Mouse (Mus musculus): ENCODE measurements around the gene Bbs12. TPM values are rescaled to one million over a fixed set of nuclear protein-coding genes. Genes with fewer than 3 reads are reported as not detected.

Bbs12 gene
- polyA plus RNA-seq, 1 experiment from 2014 or later, result 6.1 TPM

DNA sequence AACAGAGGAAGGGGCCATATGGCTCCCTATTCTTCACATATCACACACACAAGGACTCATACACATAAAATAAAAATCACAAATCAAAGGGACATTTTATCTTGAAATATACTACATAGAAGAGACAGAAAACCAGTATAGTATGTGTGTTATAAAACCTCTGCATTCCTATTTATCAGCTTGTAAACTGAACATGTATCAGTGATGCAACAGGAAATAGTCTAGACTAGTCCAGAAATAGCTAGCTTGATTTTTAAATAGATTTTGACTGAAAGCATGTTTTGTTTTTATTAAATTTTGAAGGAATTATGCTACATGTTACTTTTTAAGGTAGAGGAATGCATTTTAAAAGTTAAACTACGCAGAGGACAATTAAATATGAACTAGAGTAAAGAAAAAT is 17.6 kb downstream of the Bbs12 start:
- no peak overlapping the region for H3K4me3 ChIP-seq
- no peak for ATAC-seq
- H3K27me3 ChIP-seq, result no peaks in the 10 kb centered on the region
- 85% methylated on average over 1 of the region's 1 CpGs for WGBS
- no peaks in the 10 kb centered on the region for H3K9me3 ChIP-seq (replicated peaks)
- H3K27ac ChIP-seq, result no peak overlapping the region
- H3K36me3 ChIP-seq (ENCODE audit: poor library complexity, severe bottlenecking), result no peaks in the 10 kb centered on the region
- no peak overlapping the region for H3K4me2 ChIP-seq
- H3K4me1 ChIP-seq, result no peaks in the 10 kb centered on the region
- H3K9ac ChIP-seq, result no peak overlapping the region

DNA sequence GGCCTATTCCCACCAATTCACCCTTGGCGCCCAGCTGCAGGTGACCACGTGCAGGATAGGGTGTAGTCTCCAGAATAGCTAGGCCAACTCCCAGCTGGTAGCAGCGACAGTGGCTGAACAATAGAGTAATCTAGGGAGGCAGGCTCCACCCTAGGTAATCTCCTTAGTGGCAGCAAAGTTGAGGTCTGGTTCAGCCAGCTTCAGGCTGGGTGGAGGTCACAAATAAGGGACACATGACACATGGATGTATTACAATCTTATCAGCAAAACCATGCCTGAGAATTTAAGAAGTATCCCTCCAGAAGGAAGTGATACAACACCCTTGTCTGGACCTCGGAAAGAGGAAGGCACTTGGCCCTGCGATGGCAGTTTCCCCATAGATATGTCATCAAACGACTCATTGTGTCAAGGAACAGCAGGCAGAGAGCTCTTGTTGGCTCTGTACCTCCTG is 19.7 kb downstream of the Bbs12 start:
- Histone ChIP-seq H3K4me1 (no peaks in the 10 kb centered on the region), H3K27me3 (no peaks in the 10 kb centered on the region), H3K9me3 (replicated peaks) (no peaks in the 10 kb centered on the region), H3K4me2 (no peak overlapping the region), H3K4me3 (no peak overlapping the region), H3K36me3 (ENCODE audit: poor library complexity, severe bottlenecking) (no peaks in the 10 kb centered on the region), H3K9ac (no peak overlapping the region), H3K27ac (no peak overlapping the region)
- 70% methylated on average over 6 of the region's 6 CpGs for WGBS
- ATAC-seq, result no peak

- Histone ChIP-seq H3K4me1 (no peaks in the 10 kb centered on the region), H3K9ac (no peak overlapping the region), H3K36me3 (ENCODE audit: poor library complexity, severe bottlenecking) (no peaks in the 10 kb centered on the region), H3K27me3 (no peaks in the 10 kb centered on the region), H3K9me3 (replicated peaks) (no peaks in the 10 kb centered on the region), H3K27ac (no peak overlapping the region), H3K4me2 (no peak overlapping the region), H3K4me3 (no peak overlapping the region)
- WGBS, result 88% methylated on average over 4 of the region's 4 CpGs
- no peak for ATAC-seq
Observed at GRCm38 (mm10) chr3:37334053-37334452, 21.7 kb downstream of the Bbs12 start.

- Histone ChIP-seq H3K27ac (no peak overlapping the region), H3K9me3 (replicated peaks) (no peaks in the 10 kb centered on the region), H3K27me3 (no peaks in the 10 kb centered on the region), H3K9ac (no peak overlapping the region), H3K4me2 (no peak overlapping the region), H3K36me3 (ENCODE audit: poor library complexity, severe bottlenecking) (no peaks in the 10 kb centered on the region), H3K4me3 (no peak overlapping the region), H3K4me1 (no peaks in the 10 kb centered on the region)
- no peak for ATAC-seq
- whole genome bisulfite sequencing, result 62% methylated on average over 5 of the region's 5 CpGs
Observed at GRCm38 (mm10) chr3:37341110-37341509, 28.8 kb downstream of the Bbs12 start.

DNA sequence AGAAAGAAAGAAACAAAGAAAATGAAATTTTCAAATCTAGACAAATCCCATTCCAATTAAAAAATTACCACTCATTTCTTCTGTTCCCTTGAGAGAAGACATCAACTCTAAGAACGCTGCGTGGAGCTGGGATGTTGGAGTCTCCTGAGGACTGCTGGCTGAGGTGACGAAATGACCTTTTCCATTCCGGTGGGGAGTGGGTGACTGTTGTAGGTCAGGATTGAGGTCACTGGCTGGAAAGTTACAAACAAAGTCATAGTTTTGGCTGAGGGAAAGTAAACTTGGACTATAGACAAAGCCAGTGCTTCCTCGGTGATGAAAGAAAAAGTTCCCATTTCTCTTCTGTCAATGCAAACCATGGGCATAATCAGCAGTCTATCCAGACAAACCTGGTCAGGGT is 30.5 kb downstream of the Bbs12 start:
- H3K4me2 ChIP-seq, result no peak overlapping the region
- peaks cover 3% of the 10 kb centered on the region for H3K27me3 ChIP-seq
- WGBS, result 86% methylated on average over 5 of the region's 5 CpGs
- no peak overlapping the region for H3K9ac ChIP-seq
- peaks cover 3% of the 10 kb centered on the region; the same call in 1 of the 2 replicates for H3K4me1 ChIP-seq
- H3K27ac ChIP-seq, result no peak overlapping the region
- no peaks in the 10 kb centered on the region for H3K36me3 ChIP-seq (ENCODE audit: poor library complexity, severe bottlenecking)
- no peak for ATAC-seq
- no peak overlapping the region for H3K4me3 ChIP-seq
- H3K9me3 ChIP-seq (replicated peaks), result no peaks in the 10 kb centered on the region

DNA sequence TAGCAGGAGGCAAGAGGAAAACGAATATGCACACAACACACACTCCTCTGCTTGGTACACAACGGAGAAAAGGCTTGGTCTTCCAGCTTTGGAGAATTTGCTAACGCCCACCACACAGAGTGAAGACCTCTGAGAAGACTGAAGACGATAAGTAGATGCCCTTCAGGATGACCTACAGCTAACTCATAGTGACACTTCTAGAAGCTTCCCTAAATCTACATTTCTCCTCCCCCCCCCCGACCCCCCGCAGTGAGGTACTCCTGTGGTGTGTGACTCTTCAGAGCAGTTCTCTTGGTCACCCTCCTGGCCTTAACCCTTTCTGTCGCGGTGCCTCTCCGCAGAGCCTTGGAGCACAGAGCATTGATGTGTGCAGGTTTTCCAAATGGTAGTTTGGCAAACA is 35.3 kb downstream of the Bbs12 start:
- peaks cover 14% of the 10 kb centered on the region for H3K4me1 ChIP-seq
- H3K9ac ChIP-seq, result peak overlapping the region; percentile 79; the same call in 1 of the 2 replicates
- peak overlapping the region; percentile 100 for H3K4me2 ChIP-seq
- H3K27ac ChIP-seq, result no peak overlapping the region
- no peaks in the 10 kb centered on the region for H3K36me3 ChIP-seq (ENCODE audit: poor library complexity, severe bottlenecking)
- no peaks in the 10 kb centered on the region for H3K9me3 ChIP-seq (replicated peaks)
- WGBS, result 28% methylated on average over 9 of the region's 9 CpGs
- H3K27me3 ChIP-seq, result peaks cover 26% of the 10 kb centered on the region
- peak overlapping the region; percentile 70; the same call in 1 of the 2 replicates for H3K4me3 ChIP-seq
- ATAC-seq, result peak; percentile 39; the same call in 1 of the 2 replicates

- Histone ChIP-seq H3K4me3 (peak within 1 kb of the TSS; percentile 70), H3K4me1 (peaks cover 14% of the 10 kb centered on the region), H3K9ac (peak within 1 kb of the TSS; percentile 79), H3K4me2 (peak within 1 kb of the TSS; percentile 100), H3K36me3 (ENCODE audit: poor library complexity, severe bottlenecking) (no peaks in the 10 kb centered on the region), H3K27me3 (peaks cover 26% of the 10 kb centered on the region), H3K9me3 (replicated peaks) (no peaks in the 10 kb centered on the region), H3K27ac (no peak within 1 kb of the TSS)
- under 1% methylated on average over 71 of the region's 75 CpGs for WGBS
- ATAC-seq, result peak; percentile 83
Observed at GRCm38 (mm10) chr3:37348221-37349165, 36.1 kb downstream of the Bbs12 start, which contains the start of gene Fgf2. Fgf2 (plus strand) TSS chr3:37348346.

DNA sequence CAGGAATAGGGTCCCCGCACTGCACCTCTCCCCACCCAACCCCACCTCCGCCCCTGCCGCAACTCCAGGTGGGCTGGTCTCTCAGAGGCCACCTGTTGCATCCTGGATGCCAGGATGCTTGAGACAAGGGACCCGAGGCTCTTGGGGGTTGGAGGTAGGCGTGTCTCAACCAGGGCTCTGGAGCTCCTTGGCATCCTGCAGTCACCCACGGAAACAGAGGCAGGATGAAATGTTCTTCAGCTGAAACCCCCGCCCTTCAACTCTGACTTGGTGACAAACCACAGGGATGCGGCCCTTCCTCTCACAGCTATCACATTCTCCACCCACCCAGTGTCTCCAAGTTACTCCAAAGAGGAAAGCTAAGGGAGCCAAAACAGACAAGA is 36.8 kb downstream of the Bbs12 start:
- no peaks in the 10 kb centered on the region for H3K36me3 ChIP-seq (ENCODE audit: poor library complexity, severe bottlenecking)
- WGBS, result 9% methylated on average over 8 of the region's 8 CpGs
- peak overlapping the region; percentile 100 for H3K4me2 ChIP-seq
- no peak for ATAC-seq
- no peaks in the 10 kb centered on the region for H3K9me3 ChIP-seq (replicated peaks)
- H3K4me1 ChIP-seq, result peaks cover 14% of the 10 kb centered on the region
- peaks cover 26% of the 10 kb centered on the region for H3K27me3 ChIP-seq
- H3K9ac ChIP-seq, result peak overlapping the region; percentile 79
- peak overlapping the region; percentile 70 for H3K4me3 ChIP-seq
- H3K27ac ChIP-seq, result no peak overlapping the region

DNA sequence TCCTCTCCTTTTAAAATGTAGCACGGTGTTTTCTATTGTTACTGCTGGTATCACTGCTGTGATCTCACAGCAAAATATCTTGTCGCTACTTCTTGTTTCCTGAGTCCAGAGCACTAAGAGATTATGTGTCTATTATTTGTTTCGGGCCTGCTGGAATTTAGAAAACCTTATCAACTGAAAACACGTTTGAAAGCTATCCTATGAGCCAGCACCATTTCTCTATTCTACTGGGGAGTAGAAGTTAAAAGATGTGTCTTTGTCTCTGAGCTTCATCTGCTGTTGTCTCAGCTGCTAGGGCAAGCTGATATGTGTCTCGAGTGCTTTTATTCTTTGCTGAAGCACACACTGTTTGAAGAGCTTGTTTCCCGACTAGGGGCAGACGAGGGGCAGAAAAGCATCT is 38.0 kb downstream of the Bbs12 start:
- H3K4me2 ChIP-seq, result no peak overlapping the region
- no peak overlapping the region for H3K4me3 ChIP-seq
- H3K9ac ChIP-seq, result no peak overlapping the region
- H3K4me1 ChIP-seq, result peaks cover 14% of the 10 kb centered on the region
- peaks cover 26% of the 10 kb centered on the region for H3K27me3 ChIP-seq
- no peaks in the 10 kb centered on the region for H3K36me3 ChIP-seq (ENCODE audit: poor library complexity, severe bottlenecking)
- no peak overlapping the region for H3K27ac ChIP-seq
- 64% methylated on average over 7 of the region's 7 CpGs for WGBS
- ATAC-seq, result no peak
- no peaks in the 10 kb centered on the region for H3K9me3 ChIP-seq (replicated peaks)

DNA sequence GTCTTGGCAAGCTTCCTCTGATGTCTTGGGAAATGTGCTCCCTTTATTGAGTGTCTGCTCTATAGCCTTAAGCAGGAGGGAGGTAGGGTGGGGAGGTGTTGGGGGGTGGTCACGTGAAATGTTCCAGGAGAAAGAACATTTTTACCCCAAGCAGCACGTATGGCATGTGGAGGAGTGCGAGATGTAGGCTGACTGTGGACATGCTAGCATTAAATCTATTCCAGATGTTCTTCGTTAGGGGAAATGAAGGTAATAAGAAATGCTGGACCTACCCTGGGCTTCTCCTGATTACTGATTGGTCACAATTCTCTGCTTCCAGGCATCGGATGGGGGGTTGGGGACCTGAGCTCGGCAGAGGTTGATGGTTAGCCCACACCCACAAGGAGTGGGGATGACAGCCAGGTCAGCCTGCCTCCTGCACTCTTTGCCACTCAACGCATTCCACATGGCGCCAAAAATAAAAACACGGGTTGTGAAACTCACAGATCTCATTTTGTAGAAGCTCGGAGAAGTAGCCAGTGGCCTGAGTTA is 41.7 kb downstream of the Bbs12 start:
- H3K27ac ChIP-seq, result no peak overlapping the region
- 91% methylated on average over 10 of the region's 10 CpGs for WGBS
- H3K4me3 ChIP-seq, result no peak overlapping the region
- ATAC-seq, result no peak
- peaks cover 2% of the 10 kb centered on the region; the same call in 1 of the 2 replicates for H3K4me1 ChIP-seq
- peaks cover 15% of the 10 kb centered on the region for H3K27me3 ChIP-seq
- H3K36me3 ChIP-seq (ENCODE audit: poor library complexity, severe bottlenecking), result no peaks in the 10 kb centered on the region
- no peak overlapping the region for H3K4me2 ChIP-seq
- H3K9me3 ChIP-seq (replicated peaks), result no peaks in the 10 kb centered on the region
- H3K9ac ChIP-seq, result no peak overlapping the region

DNA sequence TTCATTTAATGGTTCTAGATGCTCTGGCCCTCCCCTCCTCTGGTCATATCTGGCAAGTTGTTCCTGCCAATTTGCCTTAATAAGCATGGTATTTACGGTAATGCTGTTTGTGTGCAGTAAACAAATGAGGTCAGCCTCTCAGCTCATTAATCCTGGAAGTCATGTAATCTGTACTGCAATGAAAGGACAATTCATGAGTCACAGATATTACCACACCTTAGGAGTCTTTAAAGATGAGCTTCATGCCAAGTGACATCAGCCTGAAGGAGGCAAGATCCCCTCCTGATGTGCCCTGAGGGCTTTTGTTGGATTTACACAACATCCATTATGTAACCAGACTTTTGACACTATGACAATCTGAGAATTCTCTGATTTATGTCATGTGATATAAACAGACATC is 42.4 kb downstream of the Bbs12 start:
- H3K4me1 ChIP-seq, result no peaks in the 10 kb centered on the region
- no peaks in the 10 kb centered on the region for H3K9me3 ChIP-seq (replicated peaks)
- H3K36me3 ChIP-seq (ENCODE audit: poor library complexity, severe bottlenecking), result no peaks in the 10 kb centered on the region
- no peak overlapping the region for H3K4me2 ChIP-seq
- no peak overlapping the region for H3K9ac ChIP-seq
- H3K27me3 ChIP-seq, result peaks cover 7% of the 10 kb centered on the region
- WGBS, result 77% methylated on average over 1 of the region's 1 CpGs
- no peak overlapping the region for H3K27ac ChIP-seq
- no peak overlapping the region for H3K4me3 ChIP-seq
- ATAC-seq, result no peak

GRCm38 (mm10) chr3:37360729-37361128 is 48.4 kb downstream of the Bbs12 start:
- H3K27me3 ChIP-seq, result no peaks in the 10 kb centered on the region
- 85% methylated on average over 9 of the region's 9 CpGs for WGBS
- no peak for ATAC-seq
- no peak overlapping the region for H3K4me2 ChIP-seq
- no peaks in the 10 kb centered on the region for H3K36me3 ChIP-seq (ENCODE audit: poor library complexity, severe bottlenecking)
- no peak overlapping the region for H3K4me3 ChIP-seq
- no peak overlapping the region for H3K9ac ChIP-seq
- H3K9me3 ChIP-seq (replicated peaks), result no peaks in the 10 kb centered on the region
- no peaks in the 10 kb centered on the region for H3K4me1 ChIP-seq
- H3K27ac ChIP-seq, result no peak overlapping the region
